Mouse (Mus musculus) embryonic facial prominence, embryonic 10.5 days (tissue): ENCODE results near the gene Elobl. TPM values are rescaled to one million over a fixed set of nuclear protein-coding genes. Genes with fewer than 3 reads are reported as not detected.

ENCODE experiments used
- DNase-seq: peaks from one replicate; pipeline ENCODE4 v3.0.0-alpha.2; 2017; ENCODE audit warnings: low spot score
- H3K27ac ChIP-seq: fragments of 300-500 bp; sonication (generic); replicated peaks from 2 replicates; pipeline ENCODE4 v1.5.1; 2016; ENCODE audit warnings: mild to moderate bottlenecking
- H3K27me3 ChIP-seq: fragments of 300-500 bp; sonication (generic); replicated peaks from 2 replicates; pipeline ENCODE4 v1.6.1; 2016; ENCODE audit warnings: low read depth, mild to moderate bottlenecking; ENCODE audit not compliant: poor library complexity, severe bottlenecking
- H3K36me3 ChIP-seq: fragments of 300-500 bp; sonication (generic); replicated peaks from 2 replicates; pipeline ENCODE4 v1.6.1; 2016; ENCODE audit warnings: mild to moderate bottlenecking, moderate library complexity
- H3K4me1 ChIP-seq: fragments of 300-500 bp; sonication (generic); 2 replicates; pipeline ENCODE4 v1.6.1; 2016
- H3K4me3 ChIP-seq: fragments of 300-500 bp; sonication (generic); 2 replicates; pipeline ENCODE4 v1.5.1; 2016; ENCODE audit warnings: mild to moderate bottlenecking, moderate library complexity
- H3K9me3 ChIP-seq: fragments of 300-500 bp; sonication (generic); 2 replicates; pipeline ENCODE4 v1.6.1; 2016; ENCODE audit warnings: mild to moderate bottlenecking
- WGBS: fragments of 180-500 bp; shearing (Covaris S2); methylation state at CpG from one replicate; pipeline ENCODE4 v1.1.7; 2016; 5-methylcytosine and 5-hydroxymethylcytosine counted together
- polyA plus RNA-seq: library from polyadenylated mRNA; unstranded; fragments of >200 nt; fragmentation: Nextera tagmentation; extraction: Ambion mirVana; gene quantifications from 2 replicates; pipeline ENCODE4 v1.2.1, GENCODE M21; 2016

Gene Elobl
- not detected in 2 replicates for polyA plus RNA-seq

DNA sequence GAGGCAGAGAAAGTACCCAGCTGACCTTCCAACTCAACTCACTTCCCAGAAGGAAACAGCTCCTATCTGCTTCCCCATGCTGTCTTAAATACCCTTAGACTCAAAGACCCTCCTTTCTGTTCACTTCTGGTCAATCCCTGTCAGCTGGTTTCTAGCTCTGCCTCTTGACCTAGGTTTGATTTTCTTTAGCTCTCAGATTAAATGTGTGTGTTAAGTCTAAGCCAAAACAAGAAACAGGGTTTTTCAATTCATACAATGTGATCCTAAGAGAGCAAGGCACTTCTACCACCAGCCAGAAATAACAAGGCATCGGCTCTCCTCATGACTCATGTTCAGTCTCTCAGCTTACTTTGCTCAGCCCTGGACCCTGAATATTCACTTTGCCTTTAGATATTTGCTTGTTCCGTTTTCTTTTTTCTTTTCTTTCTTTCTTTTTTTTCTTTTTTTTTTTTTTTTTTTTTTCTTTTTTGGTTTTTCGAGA lies at the start of gene Elobl:
TSS of gene Elobl (minus strand) at position 51 of the 481 bp plus-strand sequence.
- H3K4me3 ChIP-seq, result no peak within 1 kb of the TSS
- H3K27ac ChIP-seq, result no peak within 1 kb of the TSS
- H3K4me1 ChIP-seq, result no peaks in the 10 kb centered on the region
- WGBS, result 83% methylated on average over 3 of the region's 3 CpGs
- no peaks in the 10 kb centered on the region for H3K36me3 ChIP-seq
- DNase-seq, result no peak
- H3K27me3 ChIP-seq, result no peaks in the 10 kb centered on the region
- H3K9me3 ChIP-seq, result no peaks in the 10 kb centered on the region

DNA sequence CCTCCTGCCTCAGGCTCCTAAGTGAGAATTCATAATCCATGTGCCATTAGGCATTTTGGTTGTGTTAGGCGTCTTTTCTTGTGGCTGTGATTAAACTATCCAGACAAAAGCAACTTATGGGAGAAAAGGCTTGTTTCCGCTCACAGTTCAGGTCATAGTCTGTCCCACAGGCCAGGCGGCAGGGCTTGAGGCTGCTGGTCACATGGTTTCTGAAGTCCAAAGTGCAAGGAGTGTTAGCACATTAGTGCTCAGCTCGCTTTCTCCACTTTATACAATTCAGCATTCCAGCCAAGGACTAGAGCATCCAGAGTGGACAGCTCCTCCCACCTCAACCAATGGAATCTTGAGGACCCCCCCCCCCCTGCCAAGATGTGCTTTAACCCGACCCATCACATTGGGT lies 45.5 kb upstream of the Elobl start:
- Histone ChIP-seq H3K36me3 (no peaks in the 10 kb centered on the region; the same call in 1 of the 2 replicates), H3K27ac (no peak overlapping the region), H3K4me3 (no peak overlapping the region), H3K27me3 (no peaks in the 10 kb centered on the region), H3K4me1 (0 out of 2 replicates have a peak, but pooled peaks cover 3% of the 10 kb centered on the region), H3K9me3 (no peaks in the 10 kb centered on the region)
- DNase-seq, result no peak
- 84% methylated on average over 5 of the region's 5 CpGs for WGBS

DNA sequence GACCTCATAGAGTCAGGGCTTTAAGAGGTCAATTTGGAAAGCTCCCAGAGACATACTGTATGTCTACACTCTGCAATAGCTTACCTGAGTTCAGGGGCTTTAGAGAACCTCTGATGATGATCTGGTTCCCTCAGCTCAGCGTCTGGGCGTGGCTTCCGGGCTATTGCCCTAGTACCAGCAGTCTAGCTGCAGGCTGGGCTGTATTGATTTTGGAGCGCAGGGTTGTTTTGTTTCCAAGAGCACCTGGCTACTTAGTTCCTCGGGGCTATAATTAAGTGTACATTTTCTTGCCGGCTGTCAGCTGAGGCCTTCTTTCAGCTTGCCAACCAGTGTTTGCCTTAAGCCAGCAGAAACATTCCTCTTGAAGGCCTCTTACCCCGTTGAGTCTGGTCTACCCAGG lies 42.8 kb upstream of the Elobl start:
- Histone ChIP-seq H3K4me3 (no peak overlapping the region), H3K9me3 (no peaks in the 10 kb centered on the region), H3K36me3 (no peaks in the 10 kb centered on the region; the same call in 1 of the 2 replicates), H3K27me3 (no peaks in the 10 kb centered on the region), H3K4me1 (peaks cover 8% of the 10 kb centered on the region), H3K27ac (no peak overlapping the region)
- no peak for DNase-seq
- 69% methylated on average over 7 of the region's 7 CpGs for WGBS

DNA sequence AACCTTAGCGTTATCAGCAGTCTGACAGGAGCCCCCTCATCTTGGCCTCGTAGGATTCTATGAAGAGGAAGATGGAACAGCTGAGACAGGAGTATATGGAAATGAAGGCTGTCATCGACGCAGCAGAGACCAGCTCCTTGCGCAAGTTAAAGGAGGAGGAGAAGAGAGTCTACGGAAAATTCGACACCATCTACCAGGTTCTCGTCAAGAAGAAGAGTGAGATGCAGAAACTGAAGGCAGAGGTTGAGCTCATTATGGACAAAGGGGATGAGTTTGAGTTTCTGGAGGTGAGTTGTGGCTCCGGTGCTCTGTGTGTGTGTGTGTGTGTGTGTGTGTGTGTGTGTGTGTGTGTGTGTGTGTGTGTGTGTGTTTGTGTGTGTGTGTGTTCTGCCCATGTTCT lies 42.3 kb upstream of the Elobl start:
- Histone ChIP-seq H3K9me3 (no peaks in the 10 kb centered on the region), H3K4me3 (no peak overlapping the region), H3K4me1 (peaks cover 8% of the 10 kb centered on the region), H3K36me3 (no peaks in the 10 kb centered on the region; the same call in 1 of the 2 replicates), H3K27me3 (no peaks in the 10 kb centered on the region), H3K27ac (no peak overlapping the region)
- WGBS, result 89% methylated on average over 9 of the region's 9 CpGs
- DNase-seq, result no peak

DNA sequence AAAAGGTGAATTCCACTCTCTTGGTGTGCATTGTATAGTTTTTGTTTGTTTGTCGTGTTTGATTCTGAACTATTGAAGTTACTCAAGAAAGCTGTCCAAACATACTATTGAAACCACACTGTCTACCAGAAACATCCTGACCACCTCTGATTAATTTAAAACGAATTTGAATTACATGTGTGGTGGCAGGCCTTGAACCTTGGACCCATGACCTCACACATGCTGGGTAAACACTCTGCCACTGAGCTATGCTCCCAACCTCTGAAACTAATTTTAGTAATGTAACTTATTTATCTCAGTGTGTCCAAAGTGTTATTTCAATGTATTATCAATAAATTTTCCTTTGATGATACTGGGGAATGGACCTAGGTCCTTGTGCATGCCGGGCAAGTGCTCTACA lies 40.9 kb upstream of the Elobl start:
- DNase-seq, result no peak
- Histone ChIP-seq H3K4me1 (peaks cover 19% of the 10 kb centered on the region), H3K27ac (no peak overlapping the region), H3K36me3 (no peaks in the 10 kb centered on the region; the same call in 1 of the 2 replicates), H3K27me3 (no peaks in the 10 kb centered on the region), H3K9me3 (no peaks in the 10 kb centered on the region), H3K4me3 (no peak overlapping the region)
- WGBS, result 87% methylated on average over 3 of the region's 3 CpGs

DNA sequence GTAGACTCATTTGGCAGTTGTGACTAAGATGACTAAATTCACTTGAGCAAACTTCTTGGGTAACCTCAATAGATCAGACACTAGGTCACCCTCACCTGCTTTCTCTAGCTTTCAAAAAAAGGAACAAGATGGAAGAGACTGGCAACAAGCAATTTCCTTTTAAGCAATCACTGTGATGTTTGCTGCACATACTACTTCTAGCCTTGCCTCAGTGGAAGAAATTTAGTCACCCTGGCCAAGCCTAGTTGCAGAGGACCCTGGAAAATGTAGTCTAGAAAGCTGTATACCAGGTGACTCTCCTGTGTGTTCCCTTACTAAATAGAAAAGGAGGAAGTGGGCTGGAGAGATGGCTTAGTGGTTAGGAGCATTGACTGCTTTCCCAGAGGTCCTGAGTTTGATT lies 39.7 kb upstream of the Elobl start:
- Histone ChIP-seq H3K27ac (no peak overlapping the region), H3K9me3 (no peaks in the 10 kb centered on the region), H3K4me3 (no peak overlapping the region), H3K4me1 (peaks cover 21% of the 10 kb centered on the region), H3K36me3 (no peaks in the 10 kb centered on the region), H3K27me3 (peaks cover 2% of the 10 kb centered on the region; the same call in 1 of the 2 replicates)
- DNase-seq, result no peak

DNA sequence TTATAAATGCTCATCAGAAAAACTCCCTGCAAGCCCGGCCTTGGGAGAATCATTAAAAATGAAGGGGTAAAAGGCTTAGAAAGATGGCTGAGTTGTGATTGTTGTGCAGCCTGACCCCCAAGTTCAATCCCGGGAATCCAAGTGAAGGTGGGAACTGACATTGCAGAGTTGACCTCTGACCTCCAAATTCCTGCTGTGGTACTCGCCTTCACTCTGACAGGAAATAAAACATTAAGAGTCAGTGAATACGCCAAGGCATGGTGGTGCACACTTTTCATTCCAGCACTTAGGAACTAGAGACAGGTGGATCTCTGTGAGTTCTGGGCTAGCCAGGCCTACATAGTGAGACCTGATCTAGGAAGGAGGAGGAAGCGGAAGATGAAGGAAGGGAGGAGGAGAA lies 38.7 kb upstream of the Elobl start:
- H3K36me3 ChIP-seq, result no peaks in the 10 kb centered on the region
- H3K4me1 ChIP-seq, result peaks cover 21% of the 10 kb centered on the region
- WGBS, result 58% methylated on average over 5 of the region's 5 CpGs
- H3K27ac ChIP-seq, result no peak overlapping the region
- H3K27me3 ChIP-seq, result peaks cover 11% of the 10 kb centered on the region
- no peak overlapping the region for H3K4me3 ChIP-seq
- no peaks in the 10 kb centered on the region for H3K9me3 ChIP-seq
- no peak for DNase-seq

DNA sequence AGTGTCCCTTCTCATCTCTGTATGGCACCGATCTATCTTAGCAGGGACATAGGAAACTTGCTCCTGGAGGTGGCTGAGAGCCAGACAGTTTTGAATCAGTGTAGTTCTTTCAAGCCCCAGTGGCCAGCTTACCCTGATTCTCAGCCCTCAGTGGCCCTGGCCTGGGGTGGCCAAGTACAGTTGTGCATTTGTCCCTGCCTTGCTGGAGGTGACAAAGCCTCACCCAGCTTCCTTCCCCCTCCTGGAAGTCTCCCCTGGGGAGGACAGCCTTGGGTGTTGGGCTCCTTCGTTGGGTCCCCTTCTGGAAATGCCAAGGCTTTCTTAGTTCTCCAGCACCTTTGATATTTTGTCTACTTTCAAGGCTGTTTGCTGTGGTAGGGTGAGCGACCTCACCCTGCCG lies 37.0 kb upstream of the Elobl start:
- Histone ChIP-seq H3K27me3 (peaks cover 29% of the 10 kb centered on the region), H3K4me3 (no peak overlapping the region), H3K36me3 (no peaks in the 10 kb centered on the region), H3K4me1 (peaks cover 28% of the 10 kb centered on the region), H3K9me3 (no peaks in the 10 kb centered on the region), H3K27ac (no peak overlapping the region)
- WGBS, result 84% methylated on average over 4 of the region's 4 CpGs
- DNase-seq, result no peak

DNA sequence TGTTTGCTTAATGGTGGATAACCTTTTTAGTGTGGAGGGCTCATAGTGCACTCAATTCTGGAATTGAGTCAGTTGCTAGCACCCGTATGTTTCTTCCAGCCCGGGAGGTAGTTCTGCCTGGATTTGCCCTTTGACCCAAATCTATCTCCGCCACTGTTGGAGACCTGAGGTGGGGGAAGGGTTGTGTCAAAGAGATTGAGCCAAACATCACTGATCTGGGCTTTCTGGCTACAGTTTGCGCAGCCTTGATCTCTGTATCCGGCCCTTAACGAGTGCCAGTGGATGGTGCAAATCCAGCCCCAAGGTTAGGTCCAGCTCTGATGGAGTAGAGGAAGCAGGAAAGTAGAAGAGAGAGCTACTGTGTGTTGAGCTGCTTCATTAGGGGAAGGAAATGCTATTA lies 36.3 kb upstream of the Elobl start:
- Histone ChIP-seq H3K36me3 (no peaks in the 10 kb centered on the region), H3K27ac (no peak overlapping the region), H3K4me1 (peaks cover 33% of the 10 kb centered on the region), H3K4me3 (no peak overlapping the region), H3K9me3 (no peaks in the 10 kb centered on the region), H3K27me3 (peaks cover 35% of the 10 kb centered on the region)
- WGBS, result 48% methylated on average over 6 of the region's 6 CpGs
- DNase-seq, result no peak

DNA sequence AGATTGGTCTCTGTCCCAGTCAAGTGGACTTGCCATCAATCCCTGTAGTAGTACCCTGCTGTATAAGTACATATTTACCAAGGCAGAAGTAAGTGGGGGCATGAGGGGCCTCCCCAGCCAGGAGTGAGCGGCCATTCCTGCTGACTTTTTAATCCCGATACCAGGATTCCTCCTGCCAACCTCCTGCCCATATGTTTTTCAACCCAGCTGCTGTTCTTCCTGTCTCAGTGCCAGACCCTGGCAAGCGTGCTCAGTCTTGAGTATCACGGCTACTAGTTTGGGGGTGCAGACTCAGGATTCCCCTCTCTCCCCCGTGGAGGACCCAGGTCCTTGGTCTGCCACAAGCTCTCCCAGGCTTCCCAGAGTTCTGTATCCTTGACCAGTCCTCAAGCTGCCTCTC lies 35.9 kb upstream of the Elobl start:
- H3K36me3 ChIP-seq, result no peaks in the 10 kb centered on the region
- H3K4me3 ChIP-seq, result no peak overlapping the region
- peaks cover 39% of the 10 kb centered on the region for H3K27me3 ChIP-seq
- WGBS, result 86% methylated on average over 5 of the region's 5 CpGs
- peaks cover 33% of the 10 kb centered on the region for H3K4me1 ChIP-seq
- DNase-seq, result no peak
- no peaks in the 10 kb centered on the region for H3K9me3 ChIP-seq
- H3K27ac ChIP-seq, result no peak overlapping the region

DNA sequence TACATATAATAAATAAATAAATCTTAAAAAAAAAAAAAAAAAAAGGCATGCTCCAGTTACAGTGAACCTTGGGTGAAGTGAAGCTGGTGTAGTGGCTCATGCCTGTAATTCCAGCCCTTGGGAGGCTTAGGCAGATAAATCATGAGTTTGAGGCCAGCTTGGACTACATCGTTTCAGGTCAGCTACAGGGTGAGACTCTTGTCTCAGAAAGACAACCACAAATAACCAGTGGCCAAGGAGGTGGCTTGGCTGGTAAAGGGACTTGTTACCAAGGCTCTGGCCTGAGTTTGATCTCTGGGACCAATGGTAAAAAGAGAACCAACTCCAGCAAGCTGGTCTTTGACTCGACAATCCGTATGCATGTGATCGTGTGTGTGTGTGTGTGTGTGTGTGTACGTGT lies 35.3 kb upstream of the Elobl start:
- no peak overlapping the region for H3K4me3 ChIP-seq
- H3K36me3 ChIP-seq, result no peaks in the 10 kb centered on the region
- H3K27me3 ChIP-seq, result peaks cover 39% of the 10 kb centered on the region
- 88% methylated on average over 5 of the region's 5 CpGs for WGBS
- no peak overlapping the region for H3K27ac ChIP-seq
- peaks cover 33% of the 10 kb centered on the region for H3K4me1 ChIP-seq
- no peak for DNase-seq
- no peaks in the 10 kb centered on the region for H3K9me3 ChIP-seq

DNA sequence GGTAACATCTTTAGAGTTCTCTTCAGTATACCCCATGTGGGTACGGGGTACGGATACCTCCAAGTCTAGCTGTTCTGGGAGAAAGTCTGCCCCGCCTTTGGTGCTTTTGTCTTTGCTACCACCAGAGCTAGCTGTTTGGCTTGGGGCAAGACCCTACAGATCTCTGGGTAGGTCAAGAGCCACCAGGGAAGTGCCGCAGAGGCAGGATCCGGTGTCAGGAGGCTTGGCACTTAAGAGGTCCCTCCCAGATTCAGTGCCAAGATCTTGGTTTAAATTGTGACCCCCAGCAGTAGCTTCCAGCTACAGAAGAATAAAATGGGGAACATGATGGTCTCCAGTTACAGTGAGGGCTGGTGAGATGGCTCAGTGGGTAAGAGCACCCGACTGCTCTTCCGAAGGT lies 34.8 kb upstream of the Elobl start:
- Histone ChIP-seq H3K4me1 (peaks cover 33% of the 10 kb centered on the region), H3K27ac (no peak overlapping the region), H3K27me3 (peaks cover 39% of the 10 kb centered on the region), H3K36me3 (no peaks in the 10 kb centered on the region), H3K4me3 (no peak overlapping the region), H3K9me3 (no peaks in the 10 kb centered on the region)
- WGBS, result 97% methylated on average over 7 of the region's 7 CpGs
- DNase-seq, result no peak

DNA sequence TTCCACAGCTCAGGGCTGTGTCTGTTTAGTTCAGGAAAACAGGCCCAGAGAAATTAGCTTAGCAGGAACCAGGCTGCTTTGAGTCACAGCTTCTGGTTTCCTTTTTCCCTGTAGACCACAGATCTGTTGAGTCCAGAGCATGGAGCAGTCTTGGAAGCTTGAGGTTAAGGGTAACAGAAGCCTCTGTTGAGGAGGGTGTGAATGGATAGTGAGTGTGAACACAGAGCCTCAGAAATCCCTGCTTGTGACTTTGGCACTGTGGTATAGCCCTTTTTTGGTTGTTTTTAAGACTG lies 33.7 kb upstream of the Elobl start:
- Histone ChIP-seq H3K9me3 (no peaks in the 10 kb centered on the region), H3K4me1 (peaks cover 31% of the 10 kb centered on the region), H3K36me3 (no peaks in the 10 kb centered on the region), H3K4me3 (no peak overlapping the region), H3K27ac (no peak overlapping the region), H3K27me3 (peaks cover 39% of the 10 kb centered on the region)
- DNase-seq, result no peak
